Mouse (Mus musculus): ENCODE results near the gene Parp2. TPM values are rescaled to one million over a fixed set of nuclear protein-coding genes. Genes with fewer than 3 reads are reported as not detected.
"Not testable (repeated sequence)": the region's sequence is repeated elsewhere in the genome, so short reads cannot be mapped to it uniquely, and the experiment has no call there.

Gene Parp2
- polyA plus RNA-seq, 1 experiment from 2014 or later: 22.5 TPM

DNA sequence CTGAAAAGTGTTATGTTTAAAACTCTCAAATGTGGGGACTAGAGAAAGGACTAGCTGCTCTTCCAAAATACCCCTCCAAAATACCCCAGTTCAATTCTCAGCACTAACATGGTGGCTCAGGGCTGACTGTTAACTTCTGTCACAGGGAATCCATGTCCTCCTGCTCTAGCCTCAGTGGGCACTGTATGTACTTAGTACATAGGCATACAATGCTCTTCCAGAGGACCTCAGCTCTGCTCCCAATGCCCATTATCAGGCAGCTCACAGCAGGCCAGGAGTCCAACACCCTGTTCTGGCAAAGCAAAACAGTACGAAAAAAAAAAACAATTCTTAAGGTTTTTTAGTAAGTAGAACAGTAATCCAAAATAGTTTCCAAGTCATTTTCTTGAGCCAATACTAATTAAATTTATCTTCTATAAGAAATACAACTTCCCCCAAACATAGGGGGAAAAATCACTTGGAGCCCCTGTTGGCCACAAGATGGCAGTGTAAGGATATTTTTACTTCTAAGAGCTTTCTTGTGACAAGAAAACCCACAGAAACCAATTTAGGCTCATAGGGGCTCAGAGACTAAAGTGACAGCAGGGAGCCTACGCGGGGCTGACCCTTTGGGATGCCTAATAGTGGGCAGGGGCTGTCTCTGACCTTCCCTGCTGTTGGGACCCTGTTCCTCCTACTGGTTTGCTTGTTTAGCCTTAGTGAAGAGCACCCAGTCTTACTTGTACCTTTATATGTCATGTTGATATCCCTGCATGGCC, 8.0 kb upstream of the Parp2 start:
- ATAC-seq: no peak
- H3K4me2 ChIP-seq (ENCODE audit: low read depth, low read length): no peak overlapping the region
- H3K27ac ChIP-seq (ENCODE audit: low read depth): no peak overlapping the region
- peak; percentile 28 for DNase-seq
- 5% methylated on average over 3 of the region's 3 CpGs for WGBS (ENCODE audit: insufficient replicate concordance)
- H3K9me3 ChIP-seq (ENCODE audit: low read length): no peaks in the 10 kb centered on the region
- H3K4me3 ChIP-seq (ENCODE audit: low read depth, low read length): no peak overlapping the region
- no peaks in the 10 kb centered on the region for H3K4me1 ChIP-seq (ENCODE audit: insufficient read depth)
- H3K9ac ChIP-seq (replicated peaks): no peak overlapping the region
- TF ChIP-seq CTCF (IDR thresholded peaks at IDR 0.05; ENCODE audit: low read depth) (peak; percentile 69), EP300 (IDR thresholded peaks at IDR 0.05; ENCODE audit: low read depth) (no peak)
- no peaks in the 10 kb centered on the region for H3K36me3 ChIP-seq (replicated peaks; ENCODE audit: insufficient read depth, low read length)
- H3K27me3 ChIP-seq (ENCODE audit: insufficient read depth, low read length): no peaks in the 10 kb centered on the region

DNA sequence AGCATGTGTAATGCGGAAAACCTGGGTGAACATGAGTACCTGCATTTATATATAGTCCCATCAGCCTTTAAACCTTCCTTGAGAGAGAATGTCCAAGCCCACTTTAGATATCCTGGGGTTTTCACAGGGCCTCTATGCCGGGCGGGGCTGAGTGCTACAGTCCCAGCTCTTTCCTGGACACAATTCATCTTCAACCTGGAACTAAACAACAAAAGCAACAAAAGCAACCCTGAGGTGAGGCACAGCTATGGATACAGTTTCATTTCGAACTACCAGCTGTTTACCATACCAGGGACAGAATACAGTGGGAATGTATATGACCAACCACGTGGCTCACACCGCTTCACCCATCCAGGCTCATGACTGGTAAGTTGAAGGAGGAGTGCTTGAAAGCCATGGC, 5.2 kb upstream of the Parp2 start:
- 84% methylated on average over 6 of the region's 6 CpGs for WGBS (ENCODE audit: insufficient replicate concordance)
- no peak overlapping the region for H3K27ac ChIP-seq (ENCODE audit: low read depth)
- TF ChIP-seq CTCF (IDR thresholded peaks at IDR 0.05; ENCODE audit: low read depth) (no peak), EP300 (IDR thresholded peaks at IDR 0.05; ENCODE audit: low read depth) (no peak)
- no peaks in the 10 kb centered on the region for H3K27me3 ChIP-seq (ENCODE audit: insufficient read depth, low read length)
- DNase-seq (no peak), ATAC-seq (no peak)
- H3K36me3 ChIP-seq (replicated peaks; ENCODE audit: insufficient read depth, low read length): no peaks in the 10 kb centered on the region
- no peak overlapping the region for H3K9ac ChIP-seq (replicated peaks)
- H3K4me3 ChIP-seq (ENCODE audit: low read depth, low read length): no peak overlapping the region
- peaks cover 3% of the 10 kb centered on the region; the same call in 1 of the 2 replicates for H3K4me1 ChIP-seq (ENCODE audit: insufficient read depth)
- no peaks in the 10 kb centered on the region for H3K9me3 ChIP-seq (ENCODE audit: low read length)
- H3K4me2 ChIP-seq (ENCODE audit: low read depth, low read length): no peak overlapping the region

DNA sequence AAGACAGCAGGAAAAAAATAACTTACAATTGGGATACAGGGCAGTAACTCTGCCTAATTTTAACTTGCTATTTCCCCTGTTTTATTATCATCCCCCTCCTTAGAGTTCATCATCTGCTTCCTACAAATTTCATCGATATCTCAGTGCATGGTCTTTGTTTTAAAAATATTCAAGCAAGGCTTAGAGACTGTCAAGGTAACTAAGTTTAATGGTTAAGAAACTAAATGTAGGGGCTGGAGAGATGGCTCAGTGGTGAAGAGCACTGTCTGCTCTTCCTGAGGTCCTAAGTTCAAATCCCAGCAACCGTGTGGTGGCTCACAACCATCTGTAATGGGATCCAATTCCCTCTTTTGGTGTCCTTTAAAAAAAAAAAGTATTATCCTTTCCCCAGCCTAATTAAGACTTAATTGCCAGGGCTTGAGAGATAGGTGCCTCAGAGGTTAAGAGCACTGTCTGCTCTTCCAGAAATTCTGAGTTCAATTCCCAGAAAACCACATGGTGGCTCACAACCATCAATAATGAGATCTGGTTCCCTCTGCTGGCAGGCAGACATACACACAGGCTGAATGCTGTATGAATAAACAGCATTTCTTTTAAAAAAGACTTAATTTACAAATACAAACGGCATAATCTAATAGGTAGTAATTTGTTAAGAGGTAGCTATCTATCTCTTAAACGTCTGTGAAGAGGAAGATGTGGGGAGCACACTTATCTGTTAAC, 4.6 kb upstream of the Parp2 start:
- H3K27ac ChIP-seq (ENCODE audit: low read depth): no peak overlapping the region
- peak; percentile 67 for TF ChIP-seq CTCF (IDR thresholded peaks at IDR 0.05; ENCODE audit: low read depth)
- TF ChIP-seq EP300 (IDR thresholded peaks at IDR 0.05; ENCODE audit: low read depth): no peak
- H3K9me3 ChIP-seq (ENCODE audit: low read length): no peaks in the 10 kb centered on the region
- H3K4me1 ChIP-seq (ENCODE audit: insufficient read depth): peaks cover 3% of the 10 kb centered on the region; the same call in 1 of the 2 replicates
- H3K36me3 ChIP-seq (replicated peaks; ENCODE audit: insufficient read depth, low read length): no peaks in the 10 kb centered on the region
- no peaks in the 10 kb centered on the region for H3K27me3 ChIP-seq (ENCODE audit: insufficient read depth, low read length)
- no peak for DNase-seq
- no peak overlapping the region for H3K9ac ChIP-seq (replicated peaks)
- no peak overlapping the region for H3K4me2 ChIP-seq (ENCODE audit: low read depth, low read length)
- 60% methylated on average over 4 of the region's 4 CpGs for WGBS (ENCODE audit: insufficient replicate concordance)
- ATAC-seq: no peak
- H3K4me3 ChIP-seq (ENCODE audit: low read depth, low read length): no peak overlapping the region

DNA sequence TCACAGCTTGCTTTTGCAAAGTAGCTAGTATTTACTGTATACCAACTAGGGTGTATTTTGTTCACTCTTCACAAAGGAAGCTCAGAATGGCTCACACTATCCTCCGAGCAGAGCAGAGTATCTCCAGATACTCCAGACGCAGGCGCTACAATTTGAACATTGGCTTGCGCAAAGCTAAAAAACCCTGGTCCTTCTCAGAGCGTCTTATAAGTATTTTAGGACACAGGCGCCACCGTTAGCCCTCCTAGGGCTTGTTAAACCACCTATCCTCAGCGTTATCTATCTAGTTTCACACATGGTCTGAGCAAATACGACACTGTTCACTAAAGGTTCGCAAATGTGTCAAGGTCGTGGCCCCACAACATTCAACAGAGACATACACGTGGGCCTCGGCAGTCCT, 3.0 kb upstream of the Parp2 start:
- Histone ChIP-seq H3K4me3 (ENCODE audit: low read depth, low read length) (no peak overlapping the region), H3K4me1 (ENCODE audit: insufficient read depth) (peaks cover 7% of the 10 kb centered on the region; the same call in 1 of the 2 replicates), H3K27ac (ENCODE audit: low read depth) (no peak overlapping the region), H3K27me3 (ENCODE audit: insufficient read depth, low read length) (no peaks in the 10 kb centered on the region), H3K4me2 (ENCODE audit: low read depth, low read length) (no peak overlapping the region), H3K36me3 (replicated peaks; ENCODE audit: insufficient read depth, low read length) (0 out of 2 replicates have a peak, but pooled peaks cover under 1% of the 10 kb centered on the region), H3K9me3 (ENCODE audit: low read length) (no peaks in the 10 kb centered on the region), H3K9ac (replicated peaks) (0 out of 2 replicates have a peak overlapping the region, but pooled peaks have one; percentile 18)
- TF ChIP-seq EP300 (IDR thresholded peaks at IDR 0.05; ENCODE audit: low read depth) (no peak), CTCF (IDR thresholded peaks at IDR 0.05; ENCODE audit: low read depth) (no peak)
- 67% methylated on average over 13 of the region's 13 CpGs for WGBS (ENCODE audit: insufficient replicate concordance)
- no peak for ATAC-seq
- DNase-seq: no peak

DNA sequence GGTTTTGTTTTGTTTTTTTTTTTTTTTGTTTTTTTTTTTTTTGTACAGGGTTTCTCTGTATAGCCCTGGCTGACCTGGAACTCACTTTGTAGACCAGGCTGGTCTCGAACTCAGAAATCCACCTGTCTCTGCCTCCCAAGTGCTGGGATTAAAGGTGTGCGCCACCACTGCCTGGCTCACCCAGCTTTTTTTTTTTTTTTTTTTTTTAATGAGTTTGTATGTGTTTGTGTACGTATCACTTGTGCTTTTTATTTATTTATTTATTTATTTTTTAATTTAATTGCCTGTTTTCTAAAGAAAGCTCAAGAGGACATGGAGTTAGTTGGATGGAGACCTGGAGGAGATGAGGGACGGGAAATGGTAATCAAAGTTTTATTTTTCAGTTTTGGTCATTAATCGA, 1.2 kb upstream of the Parp2 start:
- Histone ChIP-seq H3K36me3 (replicated peaks; ENCODE audit: insufficient read depth, low read length) (peaks cover 12% of the 10 kb centered on the region), H3K4me3 (ENCODE audit: low read depth, low read length) (peak overlapping the region; percentile 76; the same call in 1 of the 2 replicates), H3K27ac (ENCODE audit: low read depth) (peak overlapping the region; percentile 96), H3K9ac (replicated peaks) (peak overlapping the region; percentile 44; the same call in 1 of the 2 replicates), H3K4me2 (ENCODE audit: low read depth, low read length) (peak overlapping the region; percentile 71)
- H3K4me1 ChIP-seq (ENCODE audit: insufficient read depth); H3K9me3 ChIP-seq (ENCODE audit: low read length); H3K27me3 ChIP-seq (ENCODE audit: insufficient read depth, low read length); DNase-seq; ATAC-seq: not testable (repeated sequence)
- 86% methylated on average over 5 of the region's 5 CpGs for WGBS (ENCODE audit: insufficient replicate concordance)

DNA sequence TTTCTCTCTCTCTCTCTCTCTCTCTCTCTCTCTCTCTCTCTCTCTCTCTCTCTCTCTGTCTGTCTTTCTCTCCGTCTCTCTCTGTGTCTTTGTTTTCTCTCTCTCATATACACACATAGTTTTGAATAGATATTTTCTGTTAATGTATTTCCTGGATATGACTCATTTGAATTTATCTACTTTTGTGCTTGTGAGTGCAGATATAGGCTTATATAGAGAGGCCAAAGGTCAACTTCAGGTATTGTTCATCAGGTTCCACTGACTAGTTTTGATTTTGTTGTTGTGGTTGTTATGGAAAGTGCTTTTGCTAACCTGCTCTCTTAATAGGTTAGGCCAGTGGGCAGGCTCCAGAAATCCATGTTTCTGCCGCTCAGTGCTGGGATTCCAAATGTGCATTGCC, 5.4 kb downstream of the Parp2 start:
- WGBS (ENCODE audit: insufficient replicate concordance): 81% methylated on average over 2 of the region's 2 CpGs
- Histone ChIP-seq H3K4me2 (ENCODE audit: low read depth, low read length) (no peak overlapping the region), H3K9me3 (ENCODE audit: low read length) (no peaks in the 10 kb centered on the region), H3K9ac (replicated peaks) (no peak overlapping the region), H3K27me3 (ENCODE audit: insufficient read depth, low read length) (no peaks in the 10 kb centered on the region), H3K27ac (ENCODE audit: low read depth) (no peak overlapping the region), H3K36me3 (replicated peaks; ENCODE audit: insufficient read depth, low read length) (peaks cover 53% of the 10 kb centered on the region), H3K4me3 (ENCODE audit: low read depth, low read length) (no peak overlapping the region), H3K4me1 (ENCODE audit: insufficient read depth) (peaks cover 4% of the 10 kb centered on the region; the same call in 1 of the 2 replicates)
- DNase-seq (no peak), ATAC-seq (no peak)
- TF ChIP-seq CTCF (IDR thresholded peaks at IDR 0.05; ENCODE audit: low read depth) (no peak), EP300 (IDR thresholded peaks at IDR 0.05; ENCODE audit: low read depth) (no peak)

Data from liver, postnatal 0 days (tissue).